Mouse (Mus musculus) ES-Bruce4 (cell line): ENCODE data around the gene Spef2. TPM values are rescaled to one million over a fixed set of nuclear protein-coding genes. Genes with fewer than 3 reads are reported as not detected.

Experiments used
- H3K27ac ChIP-seq: 2 replicates; pipeline ENCODE4 v1.5.1; 2012; ENCODE audit warnings: low read length, inconsistent platforms; ENCODE audit not compliant: insufficient read depth
- H3K27me3 ChIP-seq: 2 replicates; pipeline ENCODE4 v1.6.1; 2012; ENCODE audit warnings: mild to moderate bottlenecking, low read length, inconsistent platforms; ENCODE audit not compliant: control insufficient read depth, poor library complexity, insufficient read depth, severe bottlenecking
- H3K36me3 ChIP-seq: 2 replicates; pipeline ENCODE4 v1.6.1; 2012; ENCODE audit warnings: inconsistent platforms, mild to moderate bottlenecking, low read length, moderate library complexity; ENCODE audit not compliant: control insufficient read depth, poor library complexity, insufficient read depth, severe bottlenecking
- H3K4me1 ChIP-seq: one replicate; pipeline ENCODE4 v1.8.1; 2011; ENCODE audit warnings: low read length; ENCODE audit not compliant: control insufficient read depth, insufficient read depth
- H3K4me3 ChIP-seq: 2 replicates; pipeline ENCODE4 v1.5.1; 2011; ENCODE audit warnings: low read depth, mild to moderate bottlenecking, low read length
- H3K9ac ChIP-seq: 2 replicates; pipeline ENCODE4 v1.6.1; 2012; ENCODE audit warnings: low read depth, mild to moderate bottlenecking, inconsistent platforms; ENCODE audit not compliant: poor library complexity, severe bottlenecking
- H3K9me3 ChIP-seq: replicated peaks from 2 replicates; pipeline ENCODE4 v1.6.1; 2012; ENCODE audit warnings: mild to moderate bottlenecking, low read length, inconsistent platforms; ENCODE audit not compliant: control insufficient read depth, poor library complexity, insufficient read depth, severe bottlenecking
- CTCF ChIP-seq: IDR thresholded peaks from one replicate; pipeline ENCODE4 v1.8.1; 2011; ENCODE audit warnings: low read depth, low read length
- EP300 ChIP-seq: IDR thresholded peaks from 2 replicates; pipeline ENCODE4 v1.6.1; 2011; ENCODE audit warnings: low read depth, low read length; ENCODE audit not compliant: insufficient read depth
- POLR2A ChIP-seq: IDR thresholded peaks from one replicate; pipeline ENCODE4 v1.8.1; 2011; ENCODE audit warnings: low read length; ENCODE audit not compliant: insufficient read depth
- polyA plus RNA-seq: library from polyadenylated mRNA; stranded (reverse); fragments of >200 nt; gene quantifications from 2 replicates; pipeline ENCODE4 v1.2.4, GENCODE M21; 2011; ENCODE audit warnings: low read depth; ENCODE audit not compliant: missing spikeins, insufficient read depth, insufficient read length

Spef2 gene
- polyA plus RNA-seq, 1 experiment: 0.16 TPM

- H3K9me3 ChIP-seq: no peaks in the 10 kb centered on the region
- no peak overlapping the region for H3K9ac ChIP-seq
- no peaks in the 10 kb centered on the region for H3K4me1 ChIP-seq
- no peaks in the 10 kb centered on the region for H3K36me3 ChIP-seq
- no peak overlapping the region for H3K4me3 ChIP-seq
- no peaks in the 10 kb centered on the region for H3K27me3 ChIP-seq
- no peak for TF ChIP-seq EP300
- no peak overlapping the region for H3K27ac ChIP-seq
Measured at GRCm38 (mm10) chr15:9533356-9533902, 215.2 kb downstream of the Spef2 start.

- TF ChIP-seq POLR2A (no peak), EP300 (no peak), CTCF (no peak)
- Histone ChIP-seq H3K27ac (no peak within 1 kb of the TSS), H3K4me1 (no peaks in the 10 kb centered on the region), H3K9ac (no peak within 1 kb of the TSS), H3K36me3 (no peaks in the 10 kb centered on the region), H3K27me3 (no peaks in the 10 kb centered on the region), H3K9me3 (no peaks in the 10 kb centered on the region), H3K4me3 (no peak within 1 kb of the TSS)
Measured at GRCm38 (mm10) chr15:9530076-9530475, 218.6 kb downstream of the Spef2 start, which contains the start of gene Il7r. TSS of gene Il7r (minus strand) at chr15:9530176.

- Histone ChIP-seq H3K4me3 (no peak overlapping the region), H3K9me3 (no peaks in the 10 kb centered on the region), H3K9ac (no peak overlapping the region), H3K27me3 (no peaks in the 10 kb centered on the region), H3K27ac (no peak overlapping the region), H3K36me3 (no peaks in the 10 kb centered on the region), H3K4me1 (no peaks in the 10 kb centered on the region)
- no peak for TF ChIP-seq CTCF
- TF ChIP-seq EP300: no peak
- no peak for TF ChIP-seq POLR2A
Measured at GRCm38 (mm10) chr15:9529646-9530045, 219.0 kb downstream of the Spef2 start.

Other genes starting within 250 kb of the Spef2 start
- not detected in 2 replicates for gene Il7r, start 218.7 kb downstream of the Spef2 start, polyA plus RNA-seq